Mouse (Mus musculus): ENCODE measurements around the gene Slc31a1. TPM values are rescaled to one million over a fixed set of nuclear protein-coding genes. Genes with fewer than 3 reads are reported as not detected.

Slc31a1 gene
- polyA plus RNA-seq, 1 experiment from 2014 or later, result 45.7 TPM

DNA sequence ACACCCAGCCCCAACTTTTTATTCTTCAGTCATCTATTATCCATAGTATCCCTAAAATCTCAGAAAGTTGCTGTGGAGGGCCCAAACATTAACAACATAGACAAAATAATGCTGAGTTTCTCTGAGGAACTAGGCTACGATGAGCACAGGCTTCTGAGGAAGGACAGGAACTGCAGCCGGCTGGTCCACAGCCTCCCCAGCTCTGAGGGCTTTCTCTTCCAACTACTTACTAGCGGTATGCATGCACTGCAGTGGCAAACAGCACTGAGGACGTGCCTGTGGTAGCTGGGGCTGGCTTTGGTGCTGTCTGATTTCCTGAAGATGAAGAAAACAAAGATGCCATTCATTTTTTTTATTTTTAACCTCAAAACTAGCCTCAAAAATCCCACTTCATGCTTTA lies 14.7 kb upstream of the Slc31a1 start:
- Histone ChIP-seq H3K4me1 (no peaks in the 10 kb centered on the region), H3K27ac (no peak overlapping the region), H3K9me3 (no peaks in the 10 kb centered on the region; the same call in 1 of the 2 replicates), H3K27me3 (no peaks in the 10 kb centered on the region), H3K4me2 (replicated peaks) (no peak overlapping the region), H3K4me3 (no peak overlapping the region), H3K36me3 (peaks cover 49% of the 10 kb centered on the region), H3K9ac (no peak overlapping the region)
- 80% methylated on average over 4 of the region's 4 CpGs for WGBS
- ATAC-seq (ENCODE audit: low FRiP score, low read depth), result no peak

DNA sequence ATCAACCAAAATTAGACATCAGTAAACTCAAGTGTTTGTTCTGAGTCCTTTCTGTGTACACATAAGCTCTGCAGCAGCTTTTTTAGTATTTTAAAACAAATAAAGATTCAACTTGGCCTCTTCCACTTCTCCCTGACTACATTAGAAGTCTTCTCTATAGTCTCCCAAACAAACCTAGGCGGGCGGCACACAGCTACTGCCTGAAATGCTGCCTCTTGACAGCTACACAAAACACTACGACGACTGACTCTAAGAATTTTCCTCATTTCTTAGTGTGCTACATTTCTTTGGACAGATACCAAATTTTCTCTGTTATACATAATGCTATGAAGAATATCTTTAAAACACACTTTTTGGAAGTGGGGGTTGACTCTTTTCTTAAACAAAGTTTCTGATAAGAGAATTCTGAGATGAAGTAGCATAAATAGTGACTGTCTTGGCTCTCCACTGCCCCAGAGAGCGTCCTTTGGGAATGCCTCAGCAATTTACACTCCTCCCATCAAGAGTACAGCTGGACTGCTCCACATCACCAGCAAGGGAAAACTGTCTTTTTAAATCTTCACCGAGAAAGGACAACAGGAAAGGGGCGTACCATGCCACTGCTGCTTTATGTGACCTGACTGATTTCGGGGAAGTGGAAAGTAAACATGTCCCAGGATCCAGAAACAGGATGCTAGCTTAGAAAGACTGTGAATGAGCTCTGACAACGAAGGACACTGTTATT lies 12.8 kb upstream of the Slc31a1 start:
- no peak overlapping the region for H3K27ac ChIP-seq
- no peak for ATAC-seq (ENCODE audit: low FRiP score, low read depth)
- H3K27me3 ChIP-seq, result no peaks in the 10 kb centered on the region
- no peak overlapping the region for H3K4me3 ChIP-seq
- H3K9ac ChIP-seq, result no peak overlapping the region
- H3K4me2 ChIP-seq (replicated peaks), result no peak overlapping the region
- whole genome bisulfite sequencing, result 81% methylated on average over 9 of the region's 9 CpGs
- no peaks in the 10 kb centered on the region; the same call in 1 of the 2 replicates for H3K9me3 ChIP-seq
- peaks cover 51% of the 10 kb centered on the region for H3K36me3 ChIP-seq
- no peaks in the 10 kb centered on the region for H3K4me1 ChIP-seq

DNA sequence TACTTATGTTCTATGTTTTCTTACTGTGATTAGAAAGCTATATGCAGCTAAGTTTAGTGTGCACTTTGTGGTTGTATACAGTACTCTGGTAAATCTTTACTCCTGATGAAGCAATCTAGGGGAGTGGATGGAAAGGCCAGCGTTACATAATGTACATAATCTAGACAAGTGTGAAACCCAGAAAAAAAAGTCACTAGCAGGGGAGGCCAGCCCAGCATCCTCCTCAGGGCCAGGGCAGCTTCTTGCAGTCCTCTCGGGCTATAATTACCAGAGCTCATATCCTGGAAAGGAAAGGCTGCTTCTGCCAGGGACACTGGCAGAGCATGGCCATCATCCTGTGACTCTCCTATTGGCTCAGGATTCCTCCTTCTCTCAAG lies 12.2 kb upstream of the Slc31a1 start:
- H3K9ac ChIP-seq, result no peak overlapping the region
- peaks cover 49% of the 10 kb centered on the region for H3K36me3 ChIP-seq
- H3K27me3 ChIP-seq, result no peaks in the 10 kb centered on the region
- no peaks in the 10 kb centered on the region for H3K4me1 ChIP-seq
- no peak overlapping the region for H3K27ac ChIP-seq
- no peak for ATAC-seq (ENCODE audit: low FRiP score, low read depth)
- H3K4me2 ChIP-seq (replicated peaks), result no peak overlapping the region
- no peaks in the 10 kb centered on the region; the same call in 1 of the 2 replicates for H3K9me3 ChIP-seq
- no peak overlapping the region for H3K4me3 ChIP-seq
- WGBS, result 86% methylated on average over 2 of the region's 2 CpGs

DNA sequence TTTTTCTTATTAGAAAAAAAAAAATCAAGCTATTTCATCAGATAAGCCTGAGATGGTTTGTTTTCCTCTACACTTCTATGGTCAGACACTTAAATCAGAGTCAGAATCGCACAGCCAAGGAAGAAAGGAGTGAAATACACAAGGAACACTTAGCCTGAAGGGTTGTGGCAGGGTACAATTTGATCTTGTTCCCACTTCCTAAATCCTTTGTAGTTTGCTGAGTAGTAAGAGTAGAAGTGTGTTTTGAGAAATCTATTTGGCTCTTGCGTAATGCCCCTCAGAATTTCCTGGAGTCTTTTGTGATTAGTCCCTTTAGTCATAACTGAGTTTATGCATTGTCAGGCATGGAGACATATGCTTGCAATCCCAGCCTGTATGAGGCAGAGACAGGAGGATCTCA lies 11.2 kb upstream of the Slc31a1 start:
- peaks cover 41% of the 10 kb centered on the region for H3K36me3 ChIP-seq
- H3K4me1 ChIP-seq, result no peaks in the 10 kb centered on the region
- H3K9me3 ChIP-seq, result no peaks in the 10 kb centered on the region; the same call in 1 of the 2 replicates
- no peak for ATAC-seq (ENCODE audit: low FRiP score, low read depth)
- no peaks in the 10 kb centered on the region for H3K27me3 ChIP-seq
- no peak overlapping the region for H3K9ac ChIP-seq
- H3K4me3 ChIP-seq, result no peak overlapping the region
- H3K27ac ChIP-seq, result no peak overlapping the region
- 97% methylated on average over 2 of the region's 2 CpGs for WGBS
- H3K4me2 ChIP-seq (replicated peaks), result no peak overlapping the region

DNA sequence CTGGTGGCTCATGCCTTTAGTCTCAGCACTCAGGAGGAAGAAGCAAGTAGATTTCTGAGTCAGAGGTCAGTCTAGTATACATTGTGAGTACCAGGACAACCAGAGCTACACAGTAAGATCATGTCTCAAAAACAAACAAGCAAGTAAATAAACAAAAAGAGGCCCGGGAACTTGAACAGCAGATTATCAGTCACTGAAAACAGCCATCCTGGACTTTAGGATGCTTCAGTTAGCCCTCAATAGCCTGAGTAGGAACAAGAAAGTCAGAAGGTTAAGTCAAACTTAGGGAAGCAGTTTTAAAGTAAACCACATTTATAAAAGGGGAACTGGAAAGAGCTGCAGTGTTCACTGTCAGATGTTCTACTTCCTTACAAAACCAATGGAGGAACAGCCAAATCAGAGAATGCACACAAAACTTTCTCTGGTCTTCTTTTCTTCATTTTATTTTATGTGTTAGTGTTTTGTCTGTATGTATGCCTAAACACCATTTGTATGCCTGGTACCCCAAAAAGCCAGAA lies 2.8 kb upstream of the Slc31a1 start:
- H3K4me3 ChIP-seq, result no peak overlapping the region
- no peak overlapping the region for H3K4me2 ChIP-seq (replicated peaks)
- H3K4me1 ChIP-seq, result peaks cover 19% of the 10 kb centered on the region
- 90% methylated on average over 1 of the region's 1 CpGs for WGBS
- H3K27me3 ChIP-seq, result no peaks in the 10 kb centered on the region
- no peaks in the 10 kb centered on the region for H3K9me3 ChIP-seq
- H3K36me3 ChIP-seq, result no peaks in the 10 kb centered on the region
- no peak for ATAC-seq (ENCODE audit: low FRiP score, low read depth)
- no peak overlapping the region for H3K9ac ChIP-seq
- no peak overlapping the region for H3K27ac ChIP-seq

DNA sequence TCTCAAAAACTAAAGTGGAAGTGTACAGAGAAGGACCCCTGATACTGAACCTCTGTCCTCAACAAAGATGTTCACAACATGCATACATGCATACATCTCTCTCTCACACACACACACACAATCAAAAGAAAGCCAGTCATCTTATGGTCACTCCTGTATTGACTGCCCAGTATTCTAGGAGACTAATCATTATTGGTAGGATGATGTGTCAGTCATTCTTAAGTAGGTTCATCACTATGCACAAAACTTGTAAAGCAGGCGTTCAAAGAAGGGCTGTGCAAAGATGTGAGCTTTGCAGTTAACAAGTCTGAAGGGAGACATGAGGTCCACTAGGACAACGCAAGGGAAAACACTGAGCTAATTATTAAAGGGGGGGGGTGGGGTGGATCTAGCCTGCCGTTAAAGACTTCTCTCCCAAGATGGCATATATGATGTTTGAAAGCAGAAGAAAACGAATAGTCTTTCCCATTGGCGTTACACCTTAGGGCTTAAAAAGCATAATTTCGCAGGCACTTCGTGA lies 1.2 kb upstream of the Slc31a1 start:
- Histone ChIP-seq H3K4me2 (replicated peaks) (peak overlapping the region; percentile 84), H3K27ac (no peak overlapping the region), H3K9me3 (no peaks in the 10 kb centered on the region), H3K4me1 (peaks cover 19% of the 10 kb centered on the region), H3K27me3 (no peaks in the 10 kb centered on the region), H3K9ac (peak overlapping the region; percentile 73), H3K4me3 (peak overlapping the region; percentile 82), H3K36me3 (no peaks in the 10 kb centered on the region)
- 53% methylated on average over 7 of the region's 7 CpGs for WGBS
- no peak for ATAC-seq (ENCODE audit: low FRiP score, low read depth)

DNA sequence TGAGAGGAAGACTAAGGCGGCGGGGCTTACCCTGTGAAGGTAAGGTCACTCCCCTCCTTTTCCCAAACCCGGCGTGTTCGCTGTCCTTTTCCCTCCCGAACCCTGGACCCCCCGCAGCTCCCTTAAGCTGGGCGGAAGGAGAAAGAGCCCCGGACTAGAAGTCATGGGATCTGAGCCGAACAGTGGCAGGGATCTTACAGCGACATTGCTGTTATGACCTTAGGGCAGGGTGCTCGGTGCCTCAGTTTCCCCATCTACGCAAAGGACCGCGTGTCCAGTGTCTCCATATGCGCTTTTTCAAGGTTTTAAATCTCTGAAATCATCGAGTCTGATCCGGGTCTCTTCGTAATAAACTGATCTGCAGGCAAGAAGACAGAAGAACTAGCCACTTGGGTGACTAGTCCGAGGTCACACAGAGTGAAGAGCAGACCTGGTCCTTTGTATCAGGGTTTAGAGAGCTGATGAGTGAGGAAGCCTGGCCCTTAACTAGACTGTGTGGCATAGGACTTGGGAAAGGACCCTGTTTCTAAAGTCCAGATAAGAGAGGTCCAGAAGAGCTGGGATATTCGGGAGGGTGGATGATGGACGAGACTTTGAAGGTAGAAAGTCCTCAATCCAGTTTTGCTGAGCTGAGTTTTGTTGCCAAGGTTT lies 403 bp downstream of the Slc31a1 start:
- WGBS, result under 1% methylated on average over 22 of the region's 22 CpGs
- Histone ChIP-seq H3K27me3 (no peaks in the 10 kb centered on the region), H3K27ac (peak overlapping the region; percentile 34; the same call in 1 of the 2 replicates), H3K9ac (peak overlapping the region; percentile 79), H3K4me1 (peaks cover 19% of the 10 kb centered on the region), H3K4me3 (peak overlapping the region; percentile 82), H3K36me3 (no peaks in the 10 kb centered on the region), H3K4me2 (replicated peaks) (peak overlapping the region; percentile 80), H3K9me3 (no peaks in the 10 kb centered on the region)
- no peak; the same call in 1 of the 2 replicates for ATAC-seq (ENCODE audit: low FRiP score, low read depth)

DNA sequence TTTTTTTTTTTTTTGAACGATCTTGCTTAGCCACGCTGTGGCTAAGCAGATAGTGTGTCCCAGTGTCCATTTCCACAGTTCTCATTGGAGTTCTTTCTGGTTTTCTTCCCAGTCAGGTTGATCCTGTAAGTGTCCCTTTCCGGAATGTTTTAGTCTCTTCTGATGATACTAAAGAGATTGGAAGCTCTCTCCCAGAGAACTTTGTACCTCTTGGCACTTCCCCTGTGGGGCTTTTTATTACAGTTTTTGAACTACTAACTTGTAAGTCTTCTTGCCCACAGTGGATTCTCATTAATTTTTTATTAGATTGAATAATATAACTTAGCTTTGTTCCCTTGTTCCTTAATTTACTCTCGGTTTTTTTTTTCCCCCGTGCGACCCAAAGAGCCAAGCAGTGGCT lies 1.0 kb downstream of the Slc31a1 start:
- no peaks in the 10 kb centered on the region for H3K9me3 ChIP-seq
- H3K27me3 ChIP-seq, result no peaks in the 10 kb centered on the region
- peaks cover 19% of the 10 kb centered on the region for H3K4me1 ChIP-seq
- ATAC-seq (ENCODE audit: low FRiP score, low read depth), result no peak
- H3K27ac ChIP-seq, result no peak overlapping the region
- H3K36me3 ChIP-seq, result no peaks in the 10 kb centered on the region
- H3K4me2 ChIP-seq (replicated peaks), result peak overlapping the region; percentile 80
- WGBS, result 37% methylated on average over 6 of the region's 6 CpGs
- peak overlapping the region; percentile 82 for H3K4me3 ChIP-seq
- peak overlapping the region; percentile 79 for H3K9ac ChIP-seq

DNA sequence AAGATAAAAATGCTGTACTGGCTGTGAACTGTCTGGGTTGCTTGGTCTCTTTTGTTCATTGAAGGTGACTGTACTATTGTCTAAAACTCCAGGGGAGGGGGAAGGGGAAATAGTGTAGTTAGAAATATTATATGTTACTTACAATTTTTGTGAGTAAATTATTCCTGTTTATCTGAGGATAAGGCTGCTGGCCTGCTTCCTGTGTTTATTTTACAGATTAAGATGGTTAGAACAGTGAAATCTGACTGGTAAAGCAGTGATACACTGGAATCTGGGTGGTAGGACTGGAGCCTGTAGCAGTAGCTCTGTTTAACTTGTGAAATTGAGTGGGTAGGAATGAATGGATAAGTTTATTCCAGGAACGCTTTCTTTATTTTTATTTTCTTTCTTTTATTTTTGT lies 1.5 kb downstream of the Slc31a1 start:
- peak overlapping the region; percentile 82 for H3K4me3 ChIP-seq
- H3K36me3 ChIP-seq, result no peaks in the 10 kb centered on the region
- peak overlapping the region; percentile 79; the same call in 1 of the 2 replicates for H3K9ac ChIP-seq
- WGBS, result 92% methylated on average over 1 of the region's 1 CpGs
- H3K9me3 ChIP-seq, result no peaks in the 10 kb centered on the region
- no peak overlapping the region for H3K27ac ChIP-seq
- no peaks in the 10 kb centered on the region for H3K27me3 ChIP-seq
- H3K4me1 ChIP-seq, result peaks cover 19% of the 10 kb centered on the region
- peak overlapping the region; percentile 80 for H3K4me2 ChIP-seq (replicated peaks)
- ATAC-seq (ENCODE audit: low FRiP score, low read depth), result no peak

DNA sequence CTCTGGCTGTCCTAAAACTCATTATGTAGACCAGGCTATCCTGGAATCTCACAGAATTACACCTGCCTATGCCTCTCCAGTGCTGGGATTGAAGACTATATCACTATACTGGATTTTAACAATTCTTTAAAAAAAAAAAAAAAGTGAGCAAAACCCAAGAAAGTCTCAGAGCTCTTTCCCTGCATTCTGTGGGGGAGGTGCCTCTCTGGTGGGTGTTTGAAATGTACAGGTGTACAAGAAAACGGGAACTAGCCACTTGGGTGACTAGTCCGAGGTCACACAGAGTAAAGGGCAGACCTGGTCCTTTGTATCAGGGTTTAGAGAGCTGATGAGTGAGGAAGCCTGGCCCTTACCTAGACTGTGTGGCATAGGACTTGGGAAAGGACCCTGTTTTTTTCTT lies 1.9 kb downstream of the Slc31a1 start:
- H3K4me3 ChIP-seq, result no peak overlapping the region
- no peak overlapping the region for H3K4me2 ChIP-seq (replicated peaks)
- H3K9ac ChIP-seq, result no peak overlapping the region
- ATAC-seq (ENCODE audit: low FRiP score, low read depth), result no peak
- no peaks in the 10 kb centered on the region for H3K9me3 ChIP-seq
- WGBS, result 85% methylated on average over 2 of the region's 2 CpGs
- no peaks in the 10 kb centered on the region for H3K27me3 ChIP-seq
- H3K27ac ChIP-seq, result no peak overlapping the region
- no peaks in the 10 kb centered on the region for H3K36me3 ChIP-seq
- peaks cover 19% of the 10 kb centered on the region for H3K4me1 ChIP-seq

DNA sequence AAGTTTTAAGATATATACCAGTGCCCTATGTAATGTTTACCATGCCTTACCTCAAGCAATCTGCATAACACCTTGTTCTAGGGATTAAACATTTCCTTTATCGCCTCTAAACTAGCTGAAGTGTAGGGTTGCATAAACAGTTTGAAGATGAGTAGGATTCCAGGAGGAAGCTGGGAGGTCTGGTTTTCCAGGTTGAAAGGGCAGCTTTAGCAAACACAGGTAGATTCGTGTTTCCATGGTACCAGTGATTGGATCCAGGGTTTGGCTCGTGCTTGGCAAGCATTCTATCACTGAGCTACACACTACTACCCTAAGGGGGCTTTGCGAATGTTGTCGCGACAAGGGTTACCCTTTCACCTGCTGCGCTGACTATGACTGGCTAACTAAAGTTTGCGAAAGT lies 3.8 kb downstream of the Slc31a1 start:
- Histone ChIP-seq H3K4me3 (no peak overlapping the region), H3K27ac (no peak overlapping the region), H3K4me2 (replicated peaks) (no peak overlapping the region), H3K4me1 (peaks cover 16% of the 10 kb centered on the region), H3K9me3 (no peaks in the 10 kb centered on the region), H3K9ac (no peak overlapping the region), H3K36me3 (no peaks in the 10 kb centered on the region), H3K27me3 (no peaks in the 10 kb centered on the region)
- no peak for ATAC-seq (ENCODE audit: low FRiP score, low read depth)
- 87% methylated on average over 8 of the region's 8 CpGs for WGBS

DNA sequence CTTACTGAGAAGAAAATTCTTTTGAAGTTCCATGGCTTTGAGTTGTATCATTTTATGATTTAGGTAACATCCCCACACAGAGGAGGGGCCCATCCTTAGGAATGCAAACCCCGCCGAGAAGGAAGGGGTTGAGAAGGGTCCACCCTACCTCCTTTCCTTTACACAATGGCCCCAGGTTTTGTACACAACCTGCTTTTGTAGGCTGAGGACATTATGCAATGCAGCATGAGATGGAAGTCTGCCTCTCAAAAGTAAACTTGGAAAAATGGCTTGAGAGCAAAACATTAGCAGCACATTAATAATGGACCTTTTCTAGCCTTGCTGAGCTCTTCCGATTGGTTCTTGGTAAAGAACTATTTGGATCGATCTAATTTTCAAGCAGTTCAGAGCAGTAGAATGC lies 5.8 kb downstream of the Slc31a1 start:
- Histone ChIP-seq H3K36me3 (no peaks in the 10 kb centered on the region), H3K4me2 (replicated peaks) (no peak overlapping the region), H3K27me3 (no peaks in the 10 kb centered on the region), H3K27ac (no peak overlapping the region), H3K9me3 (no peaks in the 10 kb centered on the region), H3K9ac (no peak overlapping the region), H3K4me3 (no peak overlapping the region), H3K4me1 (peaks cover 9% of the 10 kb centered on the region)
- WGBS, result 82% methylated on average over 4 of the region's 4 CpGs
- ATAC-seq (ENCODE audit: low FRiP score, low read depth), result no peak

Data from limb, embryonic 13.5 days (tissue).